Mouse (Mus musculus): Measurements from ENCODE around the gene Rab11a. TPM values are rescaled to one million over a fixed set of nuclear protein-coding genes. Genes with fewer than 3 reads are reported as not detected.

Gene Rab11a
- polyA plus RNA-seq, 1 experiment from 2014 or later = 304 TPM

DNA sequence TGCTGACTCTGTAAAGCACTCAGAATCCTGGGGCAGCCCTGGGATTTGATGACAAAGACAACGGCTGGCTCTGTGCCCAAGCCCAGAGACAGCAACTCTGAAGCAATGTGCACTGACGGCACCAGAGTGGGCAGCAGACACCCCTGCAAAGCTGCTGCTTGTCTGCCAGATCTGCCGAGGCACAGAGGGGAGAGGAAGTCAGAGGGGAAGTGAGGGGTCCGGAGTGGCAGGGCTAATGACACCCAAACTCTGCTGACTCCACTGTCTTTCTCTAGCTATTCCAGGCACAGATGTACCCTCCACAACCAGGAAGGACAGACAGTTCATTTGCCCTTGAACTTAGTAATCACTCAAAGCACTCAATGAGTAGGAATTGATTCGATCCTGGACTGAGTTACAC, 33.7 kb upstream of the Rab11a start:
- no peak overlapping the region for H3K9ac ChIP-seq
- H3K27ac ChIP-seq = no peak overlapping the region
- H3K4me2 ChIP-seq (replicated peaks) = no peak overlapping the region
- no peak overlapping the region for H3K4me3 ChIP-seq
- ATAC-seq (ENCODE audit: low FRiP score, low read depth) = no peak
- no peaks in the 10 kb centered on the region for H3K27me3 ChIP-seq (replicated peaks)
- no peaks in the 10 kb centered on the region for H3K36me3 ChIP-seq
- 59% methylated on average over 5 of the region's 5 CpGs for WGBS
- H3K4me1 ChIP-seq = peaks cover 17% of the 10 kb centered on the region; the same call in 1 of the 2 replicates
- no peaks in the 10 kb centered on the region for H3K9me3 ChIP-seq

DNA sequence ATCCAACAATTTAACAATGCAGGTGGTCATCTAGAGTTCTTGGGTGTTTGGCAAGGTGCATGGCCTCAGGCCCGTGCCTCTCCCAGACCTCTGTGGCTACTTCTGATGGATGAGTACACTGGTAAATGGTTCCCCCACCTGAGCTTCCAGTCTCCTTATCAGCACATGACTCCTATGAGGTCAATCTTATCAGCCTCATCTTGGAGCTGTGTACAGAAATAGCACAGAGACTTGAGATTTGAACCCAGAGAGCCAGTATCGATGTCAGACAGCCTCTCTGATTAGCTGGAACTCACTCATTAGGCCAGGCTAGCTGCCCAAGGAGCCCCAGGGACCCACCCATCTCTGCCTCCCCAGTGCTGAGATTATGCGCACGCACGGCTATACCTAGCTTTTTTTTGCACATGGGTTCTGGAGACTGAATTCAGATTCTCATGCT, 32.9 kb upstream of the Rab11a start:
- no peak overlapping the region for H3K4me2 ChIP-seq (replicated peaks)
- WGBS = 93% methylated on average over 5 of the region's 5 CpGs
- H3K4me1 ChIP-seq = peaks cover 17% of the 10 kb centered on the region; the same call in 1 of the 2 replicates
- no peak overlapping the region for H3K9ac ChIP-seq
- H3K36me3 ChIP-seq = no peaks in the 10 kb centered on the region
- ATAC-seq (ENCODE audit: low FRiP score, low read depth) = no peak
- no peak overlapping the region for H3K4me3 ChIP-seq
- H3K27ac ChIP-seq = no peak overlapping the region
- no peaks in the 10 kb centered on the region for H3K27me3 ChIP-seq (replicated peaks)
- H3K9me3 ChIP-seq = no peaks in the 10 kb centered on the region

DNA sequence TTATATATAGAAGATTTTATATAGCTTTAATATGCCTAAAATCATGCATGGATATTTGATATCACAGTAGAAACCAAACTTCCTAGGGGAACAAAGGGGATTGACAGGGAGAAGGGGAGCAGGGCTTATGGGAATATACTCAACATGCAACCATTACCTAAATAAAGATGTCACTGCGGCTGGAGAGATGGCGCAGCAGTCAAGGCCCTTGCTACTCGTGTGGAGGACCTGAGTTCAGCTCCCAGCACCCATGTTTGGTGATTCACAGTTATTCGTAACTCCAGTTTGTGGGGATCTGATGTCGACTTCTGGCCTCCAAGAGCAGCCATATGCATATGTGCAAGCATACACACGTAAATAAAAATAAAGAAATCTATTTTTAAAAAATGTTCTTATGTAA, 32.4 kb upstream of the Rab11a start:
- H3K27ac ChIP-seq = no peak overlapping the region
- H3K9me3 ChIP-seq = no peaks in the 10 kb centered on the region
- WGBS = 93% methylated on average over 6 of the region's 6 CpGs
- H3K36me3 ChIP-seq = no peaks in the 10 kb centered on the region
- no peaks in the 10 kb centered on the region for H3K27me3 ChIP-seq (replicated peaks)
- H3K4me3 ChIP-seq = no peak overlapping the region
- H3K4me1 ChIP-seq = peaks cover 14% of the 10 kb centered on the region; the same call in 1 of the 2 replicates
- H3K9ac ChIP-seq = no peak overlapping the region
- no peak for ATAC-seq (ENCODE audit: low FRiP score, low read depth)
- no peak overlapping the region for H3K4me2 ChIP-seq (replicated peaks)

DNA sequence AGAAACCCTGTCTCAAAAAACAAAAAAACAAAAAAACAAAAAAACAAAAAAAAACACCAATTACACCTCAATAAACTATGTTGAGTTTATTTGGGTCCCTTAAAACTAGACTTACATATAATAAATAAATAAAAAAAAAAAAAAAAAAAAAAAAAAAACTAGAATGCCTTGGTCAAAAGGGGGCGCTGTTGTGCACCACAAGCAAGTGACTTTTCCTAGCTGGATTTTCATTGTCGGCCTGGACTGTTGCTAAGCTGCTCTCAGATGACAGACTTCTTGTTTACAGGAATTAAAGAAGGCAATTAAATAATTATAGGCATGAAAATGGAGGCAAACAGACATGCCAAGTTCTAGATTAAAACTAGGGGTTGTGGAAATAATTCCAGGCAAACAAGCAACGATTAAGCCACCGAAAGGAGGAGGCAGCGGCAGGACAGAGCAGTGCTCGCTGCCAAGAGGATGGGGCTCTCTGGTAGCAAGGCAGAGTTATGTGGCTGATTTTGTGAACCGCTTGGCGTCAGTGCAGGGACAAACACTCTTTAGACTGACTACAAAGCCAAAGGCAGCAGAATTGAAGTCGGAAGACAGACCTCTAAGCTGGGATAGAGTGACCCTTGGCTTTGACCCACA, 31.6 kb upstream of the Rab11a start:
- Histone ChIP-seq H3K4me3 (no peak overlapping the region), H3K4me1 (peaks cover 7% of the 10 kb centered on the region; the same call in 1 of the 2 replicates), H3K9ac (no peak overlapping the region), H3K9me3 (no peaks in the 10 kb centered on the region), H3K27me3 (replicated peaks) (no peaks in the 10 kb centered on the region), H3K27ac (no peak overlapping the region), H3K4me2 (replicated peaks) (no peak overlapping the region), H3K36me3 (no peaks in the 10 kb centered on the region)
- no peak for ATAC-seq (ENCODE audit: low FRiP score, low read depth)
- 52% methylated on average over 9 of the region's 9 CpGs for WGBS

DNA sequence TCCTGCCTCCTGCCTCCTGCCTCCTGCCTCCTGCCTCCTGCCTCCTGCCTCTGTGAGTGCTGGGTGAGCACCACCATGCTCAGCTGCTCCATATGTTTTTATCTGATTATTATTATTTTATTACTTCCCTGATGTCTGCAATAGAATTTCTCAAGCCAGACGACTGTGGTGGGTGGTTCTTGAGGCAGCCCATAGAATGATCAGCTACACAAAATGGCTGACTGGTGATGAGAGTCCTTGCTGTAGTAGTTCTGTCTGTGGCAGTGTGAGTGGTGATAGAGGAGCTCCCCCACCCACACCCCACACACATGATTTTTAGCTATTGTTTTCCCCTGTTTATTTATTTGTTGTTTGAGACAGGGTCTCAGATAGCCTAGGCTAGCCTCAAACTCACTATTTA, 30.2 kb upstream of the Rab11a start:
- Histone ChIP-seq H3K9ac (no peak overlapping the region), H3K4me3 (no peak overlapping the region), H3K27ac (no peak overlapping the region), H3K4me2 (replicated peaks) (no peak overlapping the region), H3K4me1 (0 out of 2 replicates have a peak, but pooled peaks cover 5% of the 10 kb centered on the region), H3K36me3 (no peaks in the 10 kb centered on the region), H3K27me3 (replicated peaks) (no peaks in the 10 kb centered on the region), H3K9me3 (no peaks in the 10 kb centered on the region)
- no peak for ATAC-seq (ENCODE audit: low FRiP score, low read depth)
- WGBS = 63% methylated on average over 1 of the region's 1 CpGs

DNA sequence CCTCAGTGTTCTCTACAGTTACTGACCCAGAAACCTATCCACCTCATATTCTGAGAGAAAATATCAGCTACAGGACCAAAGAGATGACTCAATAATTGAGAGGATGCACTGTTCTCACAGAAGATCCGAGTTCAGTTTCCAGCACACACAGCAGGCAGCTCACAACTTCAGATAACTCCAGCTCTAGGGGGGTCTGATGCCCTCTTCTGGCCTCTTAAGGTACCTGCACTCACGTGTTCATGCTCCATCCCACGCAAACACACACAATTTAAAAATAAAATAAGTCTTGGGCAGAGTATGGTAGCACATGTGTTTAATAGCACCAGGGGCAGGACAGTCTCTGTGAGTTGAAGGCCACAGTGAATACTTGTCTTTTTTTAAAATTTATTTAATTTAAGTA, 28.6 kb upstream of the Rab11a start:
- H3K36me3 ChIP-seq = no peaks in the 10 kb centered on the region
- H3K4me3 ChIP-seq = no peak overlapping the region
- no peak overlapping the region for H3K9ac ChIP-seq
- 0 out of 2 replicates have a peak, but pooled peaks cover 3% of the 10 kb centered on the region for H3K4me1 ChIP-seq
- H3K27me3 ChIP-seq (replicated peaks) = no peaks in the 10 kb centered on the region
- H3K9me3 ChIP-seq = no peaks in the 10 kb centered on the region
- no peak overlapping the region for H3K4me2 ChIP-seq (replicated peaks)
- H3K27ac ChIP-seq = no peak overlapping the region
- no peak for ATAC-seq (ENCODE audit: low FRiP score, low read depth)
- WGBS = 88% methylated on average over 3 of the region's 3 CpGs

DNA sequence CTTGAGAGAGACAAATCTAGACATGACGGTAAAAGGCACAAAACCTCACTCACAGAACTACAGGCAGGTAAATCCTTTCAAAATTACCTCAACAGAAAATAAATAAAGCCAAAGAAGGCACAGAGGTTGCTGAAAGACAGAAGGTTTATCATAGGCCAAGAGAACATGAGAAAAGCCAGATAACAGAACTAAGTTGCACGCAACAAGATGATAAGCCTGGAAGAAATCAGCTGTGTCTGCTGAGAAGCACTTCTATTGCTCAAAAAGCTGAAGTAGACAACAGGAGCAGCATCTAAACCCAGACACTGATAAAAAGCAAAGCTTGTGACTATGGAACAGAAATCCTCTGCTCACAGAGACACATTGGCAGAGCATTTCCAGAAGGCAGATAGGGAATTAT, 27.3 kb upstream of the Rab11a start:
- Histone ChIP-seq H3K27me3 (replicated peaks) (no peaks in the 10 kb centered on the region), H3K9me3 (no peaks in the 10 kb centered on the region), H3K27ac (no peak overlapping the region), H3K4me2 (replicated peaks) (no peak overlapping the region), H3K9ac (no peak overlapping the region), H3K4me1 (no peaks in the 10 kb centered on the region), H3K36me3 (no peaks in the 10 kb centered on the region), H3K4me3 (no peak overlapping the region)
- WGBS = 96% methylated on average over 2 of the region's 2 CpGs
- no peak for ATAC-seq (ENCODE audit: low FRiP score, low read depth)

DNA sequence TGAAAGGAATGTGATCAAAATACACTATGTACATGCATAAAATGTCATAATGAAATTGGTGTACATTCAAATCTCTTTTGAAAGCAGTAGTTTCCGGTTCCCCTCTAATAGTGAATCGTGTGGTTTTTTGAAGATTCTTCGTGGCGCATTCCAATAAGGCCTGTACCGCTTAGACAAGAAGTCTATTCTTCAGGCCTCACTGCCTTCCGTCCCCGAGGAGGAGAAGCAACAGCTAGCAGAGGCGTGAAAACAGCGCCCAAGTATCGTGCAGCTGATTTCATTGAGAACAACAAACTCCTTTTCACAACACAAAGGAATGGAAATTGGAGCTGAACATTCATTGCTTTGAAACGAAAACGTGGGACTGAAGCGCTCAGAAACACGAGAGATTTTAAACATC, 20.5 kb upstream of the Rab11a start:
- Histone ChIP-seq H3K36me3 (no peaks in the 10 kb centered on the region), H3K4me2 (replicated peaks) (no peak overlapping the region), H3K4me3 (no peak overlapping the region), H3K4me1 (no peaks in the 10 kb centered on the region), H3K9me3 (no peaks in the 10 kb centered on the region), H3K9ac (no peak overlapping the region), H3K27me3 (replicated peaks) (no peaks in the 10 kb centered on the region), H3K27ac (no peak overlapping the region)
- 73% methylated on average over 14 of the region's 14 CpGs for WGBS
- ATAC-seq (ENCODE audit: low FRiP score, low read depth) = no peak

DNA sequence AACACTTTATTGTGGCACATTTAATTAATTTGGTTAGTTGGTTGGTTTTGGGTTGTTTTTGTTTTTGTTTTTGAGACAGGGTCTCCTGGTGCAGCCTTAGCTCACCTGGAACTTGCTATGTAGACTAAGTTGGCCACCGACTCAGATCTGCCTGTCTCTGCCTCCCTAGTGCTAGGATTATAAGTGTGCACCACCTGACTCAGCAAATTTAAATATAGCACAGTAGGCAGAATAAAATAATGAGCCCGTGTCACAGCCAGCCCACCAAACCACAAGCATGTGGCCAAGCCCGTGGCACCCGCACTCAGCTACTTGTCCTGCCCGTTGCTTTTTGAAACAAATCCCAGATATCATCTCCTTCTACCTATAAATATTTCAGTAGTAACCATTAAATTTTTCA, 15.0 kb upstream of the Rab11a start:
- Histone ChIP-seq H3K9me3 (no peaks in the 10 kb centered on the region), H3K27ac (no peak overlapping the region), H3K4me3 (no peak overlapping the region), H3K4me1 (no peaks in the 10 kb centered on the region), H3K9ac (no peak overlapping the region), H3K4me2 (replicated peaks) (no peak overlapping the region), H3K36me3 (no peaks in the 10 kb centered on the region), H3K27me3 (replicated peaks) (no peaks in the 10 kb centered on the region)
- no peak for ATAC-seq (ENCODE audit: low FRiP score, low read depth)
- WGBS = 91% methylated on average over 5 of the region's 5 CpGs

DNA sequence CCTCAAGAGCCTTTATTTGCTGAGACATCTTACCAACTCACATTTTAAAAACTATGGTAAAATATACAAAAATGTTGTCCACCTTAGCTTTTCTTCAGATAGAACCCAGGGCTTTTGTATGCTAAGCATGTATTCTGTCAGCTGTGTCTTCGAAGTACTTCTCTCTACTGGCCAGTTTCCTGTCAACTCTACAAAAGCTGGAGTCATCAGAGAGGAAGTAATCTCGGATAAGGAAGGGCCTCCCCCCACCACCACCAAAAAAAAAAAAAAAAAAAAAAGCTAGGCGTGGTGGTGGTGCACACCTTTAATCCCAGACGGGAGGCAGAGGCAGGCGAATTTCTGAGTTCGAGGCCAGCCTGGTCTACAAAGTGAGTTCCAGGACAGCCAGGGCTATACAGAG, 11.8 kb upstream of the Rab11a start:
- H3K4me1 ChIP-seq = no peaks in the 10 kb centered on the region
- no peaks in the 10 kb centered on the region for H3K9me3 ChIP-seq
- 86% methylated on average over 6 of the region's 6 CpGs for WGBS
- H3K36me3 ChIP-seq = no peaks in the 10 kb centered on the region
- H3K4me2 ChIP-seq (replicated peaks) = no peak overlapping the region
- H3K27ac ChIP-seq = no peak overlapping the region
- ATAC-seq (ENCODE audit: low FRiP score, low read depth) = no peak
- no peak overlapping the region for H3K4me3 ChIP-seq
- no peak overlapping the region for H3K9ac ChIP-seq
- no peaks in the 10 kb centered on the region for H3K27me3 ChIP-seq (replicated peaks)

DNA sequence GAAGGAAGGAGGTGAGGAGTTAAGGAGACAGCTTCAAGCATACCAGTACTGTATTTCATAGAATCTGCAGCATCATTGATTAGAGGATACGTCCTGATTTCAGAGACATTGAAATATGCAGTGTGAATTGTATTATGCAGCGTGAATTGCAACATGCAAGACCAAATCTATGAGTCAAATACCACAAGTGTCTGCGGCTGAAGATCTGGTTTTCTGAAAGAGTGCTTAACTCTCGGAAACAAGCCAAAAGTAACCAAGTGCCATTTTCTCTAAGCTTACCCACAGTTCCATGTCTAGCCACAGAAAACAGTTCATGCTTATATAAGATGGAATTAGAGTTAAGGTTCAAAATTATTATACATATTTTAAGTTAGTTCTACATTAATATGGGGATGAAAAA, 10.2 kb upstream of the Rab11a start:
- no peak overlapping the region for H3K9ac ChIP-seq
- ATAC-seq (ENCODE audit: low FRiP score, low read depth) = no peak
- H3K27me3 ChIP-seq (replicated peaks) = no peaks in the 10 kb centered on the region
- 81% methylated on average over 4 of the region's 4 CpGs for WGBS
- H3K4me3 ChIP-seq = no peak overlapping the region
- H3K9me3 ChIP-seq = no peaks in the 10 kb centered on the region
- H3K27ac ChIP-seq = no peak overlapping the region
- H3K36me3 ChIP-seq = no peaks in the 10 kb centered on the region
- H3K4me1 ChIP-seq = no peaks in the 10 kb centered on the region
- H3K4me2 ChIP-seq (replicated peaks) = no peak overlapping the region

DNA sequence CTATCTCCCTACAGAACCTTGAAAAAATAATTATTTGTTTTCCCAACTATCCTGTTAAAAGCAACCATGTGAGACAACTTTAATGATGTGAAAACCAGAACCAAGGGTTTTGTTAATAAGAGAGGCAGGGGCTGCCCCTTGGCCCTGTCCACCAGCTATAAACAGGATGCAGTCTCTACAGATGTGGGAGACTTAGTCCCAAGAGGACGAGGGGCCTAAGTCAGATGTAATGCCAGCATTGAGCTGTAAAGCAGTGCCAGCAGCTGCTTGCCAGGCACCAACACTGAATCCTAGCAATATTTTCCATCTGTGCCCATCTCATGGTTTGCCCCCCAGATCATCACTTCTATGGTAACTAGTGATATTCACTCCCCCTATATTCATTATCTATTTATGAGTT, 4.9 kb upstream of the Rab11a start:
- no peak for ATAC-seq (ENCODE audit: low FRiP score, low read depth)
- H3K36me3 ChIP-seq = no peaks in the 10 kb centered on the region
- no peak overlapping the region for H3K4me3 ChIP-seq
- no peak overlapping the region for H3K9ac ChIP-seq
- H3K4me1 ChIP-seq = no peaks in the 10 kb centered on the region
- H3K27me3 ChIP-seq (replicated peaks) = no peaks in the 10 kb centered on the region
- 65% methylated on average over 1 of the region's 1 CpGs for WGBS
- no peaks in the 10 kb centered on the region for H3K9me3 ChIP-seq
- H3K27ac ChIP-seq = no peak overlapping the region
- no peak overlapping the region for H3K4me2 ChIP-seq (replicated peaks)

DNA sequence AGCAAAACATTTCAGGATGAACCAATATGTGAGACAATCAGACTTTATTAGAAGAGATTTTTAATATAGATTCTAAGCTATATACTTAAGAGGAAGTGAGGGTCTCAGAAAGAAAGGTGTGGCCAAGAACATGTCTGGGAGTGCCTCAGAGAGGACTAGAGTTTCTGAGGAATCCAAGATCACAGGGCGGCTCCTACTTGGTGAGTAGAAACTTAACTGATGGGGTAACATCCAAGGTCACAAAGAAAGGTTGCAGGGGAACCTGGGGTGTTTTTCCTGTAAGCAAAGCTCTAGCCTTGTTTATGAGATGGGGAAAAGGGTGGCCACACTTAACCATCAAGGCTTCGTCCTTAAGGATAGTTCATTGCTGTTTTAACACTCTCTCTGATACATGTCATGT, 1.4 kb upstream of the Rab11a start:
- no peaks in the 10 kb centered on the region for H3K27me3 ChIP-seq (replicated peaks)
- no peak for ATAC-seq (ENCODE audit: low FRiP score, low read depth)
- no peaks in the 10 kb centered on the region for H3K9me3 ChIP-seq
- no peak overlapping the region for H3K4me3 ChIP-seq
- 83% methylated on average over 2 of the region's 2 CpGs for WGBS
- H3K27ac ChIP-seq = no peak overlapping the region
- H3K9ac ChIP-seq = no peak overlapping the region
- H3K36me3 ChIP-seq = no peaks in the 10 kb centered on the region
- peaks cover 7% of the 10 kb centered on the region; the same call in 1 of the 2 replicates for H3K4me1 ChIP-seq
- no peak overlapping the region for H3K4me2 ChIP-seq (replicated peaks)
